Mouse (Mus musculus) adipocyte (in vitro differentiated cells): Measurements from ENCODE around the gene Sbno2.

Experiments used
- DNase-seq: peaks from one replicate; pipeline ENCODE4 v3.0.0-alpha.2; 2016; ENCODE audit warnings: low spot score

The Sbno2 gene

GRCm38 (mm10) chr10:80091527-80091926 lies 13.8 kb downstream of the Sbno2 start:
- no peak for DNase-seq

- DNase-seq = no peak
Measured at GRCm38 (mm10) chr10:80089146-80089545, 16.2 kb downstream of the Sbno2 start.

GRCm38 (mm10) chr10:80087483-80087882 lies 17.9 kb downstream of the Sbno2 start:
- DNase-seq = no peak

GRCm38 (mm10) chr10:80086847-80087246 lies 18.5 kb downstream of the Sbno2 start:
- peak; percentile 94 for DNase-seq

GRCm38 (mm10) chr10:80084817-80085487 lies 20.4 kb downstream of the Sbno2 start:
- peak; percentile 80 for DNase-seq

GRCm38 (mm10) chr10:80081075-80081474 lies 24.3 kb downstream of the Sbno2 start:
- DNase-seq = no peak

GRCm38 (mm10) chr10:80080396-80081070 lies 24.8 kb downstream of the Sbno2 start:
- DNase-seq = no peak

GRCm38 (mm10) chr10:80078366-80078765 lies 27.0 kb downstream of the Sbno2 start:
- no peak for DNase-seq

GRCm38 (mm10) chr10:80077312-80077711 lies 28.1 kb downstream of the Sbno2 start:
- no peak for DNase-seq

- no peak for DNase-seq
Measured at GRCm38 (mm10) chr10:80076386-80076785, 29.0 kb downstream of the Sbno2 start.

GRCm38 (mm10) chr10:80075924-80076323 lies 29.4 kb downstream of the Sbno2 start:
- no peak for DNase-seq

- DNase-seq = peak; percentile 88
Measured at GRCm38 (mm10) chr10:80074813-80075601, 30.4 kb downstream of the Sbno2 start.

GRCm38 (mm10) chr10:80072623-80073489 lies 32.5 kb downstream of the Sbno2 start:
- no peak for DNase-seq

- no peak for DNase-seq
Measured at GRCm38 (mm10) chr10:80071516-80071900, 33.9 kb downstream of the Sbno2 start.

- DNase-seq = peak; percentile 92
Measured at GRCm38 (mm10) chr10:80070837-80071515, 34.4 kb downstream of the Sbno2 start.

- DNase-seq = no peak
Measured at GRCm38 (mm10) chr10:80069948-80070450, 35.4 kb downstream of the Sbno2 start.

GRCm38 (mm10) chr10:80069251-80069650 lies 36.1 kb downstream of the Sbno2 start:
- DNase-seq = no peak

GRCm38 (mm10) chr10:80063877-80064650 lies 41.3 kb downstream of the Sbno2 start:
- no peak for DNase-seq

- DNase-seq = no peak
Measured at GRCm38 (mm10) chr10:80063104-80063503, 42.3 kb downstream of the Sbno2 start.

- DNase-seq = no peak
Measured at GRCm38 (mm10) chr10:80057683-80058326, 47.6 kb downstream of the Sbno2 start.
